Mouse (Mus musculus) neural tube, embryonic 15.5 days (tissue): ENCODE results near the gene Pimreg. TPM values are rescaled to one million over a fixed set of nuclear protein-coding genes. Genes with fewer than 3 reads are reported as not detected.

Experiments
- ATAC-seq: fragments of 200-750 bp; cut with Nextera tagmentation; 2 replicates; pipeline ENCODE4 v1.8.0; 2017; ENCODE audit warnings: mild to moderate bottlenecking, moderate TSS enrichment, moderate library complexity; ENCODE audit not compliant: low FRiP score
- H3K27ac ChIP-seq: fragments of 300-500 bp; sonication (generic); replicated peaks from 2 replicates; pipeline ENCODE4 v1.5.1; 2015; ENCODE audit warnings: mild to moderate bottlenecking, inconsistent platforms
- H3K27me3 ChIP-seq: fragments of 300-500 bp; sonication (generic); replicated peaks from 2 replicates; pipeline ENCODE4 v1.6.1; 2015; ENCODE audit warnings: inconsistent platforms
- H3K36me3 ChIP-seq: fragments of 300-500 bp; sonication (generic); 2 replicates; pipeline ENCODE4 v1.6.1; 2015; ENCODE audit warnings: inconsistent platforms
- H3K4me1 ChIP-seq: fragments of 300-500 bp; sonication (generic); 2 replicates; pipeline ENCODE4 v1.6.1; 2015; ENCODE audit warnings: inconsistent platforms
- H3K4me2 ChIP-seq: fragments of 300-500 bp; sonication (generic); 2 replicates; pipeline ENCODE4 v1.6.1; 2015; ENCODE audit warnings: inconsistent platforms, mild to moderate bottlenecking, moderate library complexity
- H3K4me3 ChIP-seq: fragments of 300-500 bp; sonication (generic); replicated peaks from 2 replicates; pipeline ENCODE4 v1.5.1; 2015; ENCODE audit warnings: mild to moderate bottlenecking, inconsistent platforms
- H3K9ac ChIP-seq: fragments of 300-500 bp; sonication (generic); replicated peaks from 2 replicates; pipeline ENCODE4 v1.6.1; 2015; ENCODE audit warnings: mild to moderate bottlenecking, inconsistent platforms
- H3K9me3 ChIP-seq: fragments of 300-500 bp; sonication (generic); replicated peaks from 2 replicates; pipeline ENCODE4 v1.6.1; 2016; ENCODE audit warnings: inconsistent platforms
- WGBS: fragments of 180-500 bp; shearing (Covaris S2); methylation state at CpG from one replicate; pipeline ENCODE4 v1.1.7; 2015; ENCODE audit warnings: mixed read lengths; 5-methylcytosine and 5-hydroxymethylcytosine counted together
- polyA plus RNA-seq: library from polyadenylated mRNA; unstranded; fragments of >200 nt; fragmentation: Nextera tagmentation; extraction: Ambion mirVana; gene quantifications from 2 replicates; pipeline ENCODE4 v1.2.1, GENCODE M21; 2015

The Pimreg gene
- polyA plus RNA-seq, 1 experiment from 2014 or later: 19.1 TPM

DNA sequence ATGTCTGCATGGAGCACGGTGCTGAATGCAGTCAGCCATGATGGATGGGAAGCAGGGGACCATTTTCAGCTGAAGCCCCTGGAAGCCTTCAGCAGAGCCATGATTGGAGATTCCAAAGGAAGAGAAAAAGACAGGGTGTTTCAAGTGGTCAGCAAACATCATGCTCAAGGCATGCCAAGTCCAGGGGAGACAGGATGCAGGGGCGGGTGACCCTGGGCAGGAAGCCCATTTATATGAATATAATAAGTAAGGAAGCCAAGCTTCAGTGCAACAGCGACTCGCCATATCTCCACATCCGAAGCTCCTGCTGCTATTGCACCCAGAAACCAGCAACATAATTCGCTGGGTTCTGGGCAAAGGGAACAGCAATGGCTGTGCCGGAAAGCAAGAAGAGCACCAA, 52.6 kb downstream of the Pimreg start:
- H3K27me3 ChIP-seq: no peaks in the 10 kb centered on the region
- H3K9me3 ChIP-seq: no peaks in the 10 kb centered on the region
- H3K9ac ChIP-seq: no peak overlapping the region
- no peaks in the 10 kb centered on the region for H3K36me3 ChIP-seq
- peaks cover 36% of the 10 kb centered on the region for H3K4me1 ChIP-seq
- 71% methylated on average over 7 of the region's 7 CpGs for WGBS
- H3K4me2 ChIP-seq: no peak overlapping the region
- no peak overlapping the region for H3K4me3 ChIP-seq
- H3K27ac ChIP-seq: no peak overlapping the region
- no peak for ATAC-seq

DNA sequence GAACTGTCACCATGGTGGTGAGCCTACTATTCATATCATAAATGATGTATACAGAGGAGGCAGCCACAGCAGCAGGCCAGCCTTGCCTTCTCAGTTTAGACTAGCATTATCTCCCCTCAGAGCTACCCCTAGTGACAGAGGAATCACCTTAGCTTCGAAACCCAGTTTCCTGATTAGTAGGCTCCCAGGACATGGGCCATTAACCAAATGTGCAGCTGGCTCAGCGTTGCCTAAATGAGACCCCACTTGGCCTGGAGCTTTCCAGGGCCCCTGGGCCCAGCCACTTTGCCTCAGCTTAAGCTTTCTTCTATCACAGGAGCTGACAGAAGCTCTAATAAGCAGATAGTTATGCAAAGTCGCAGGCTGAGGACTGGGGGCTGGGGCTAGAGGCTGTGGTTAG, 54.2 kb downstream of the Pimreg start:
- H3K36me3 ChIP-seq: no peaks in the 10 kb centered on the region
- H3K9ac ChIP-seq: no peak overlapping the region
- H3K4me1 ChIP-seq: peaks cover 36% of the 10 kb centered on the region
- no peaks in the 10 kb centered on the region for H3K9me3 ChIP-seq
- H3K27ac ChIP-seq: no peak overlapping the region
- H3K4me2 ChIP-seq: no peak overlapping the region
- no peaks in the 10 kb centered on the region for H3K27me3 ChIP-seq
- H3K4me3 ChIP-seq: no peak overlapping the region
- 21% methylated on average over 3 of the region's 3 CpGs for WGBS
- no peak for ATAC-seq

Other genes starting within 250 kb of the Pimreg start
- gene Aipl1, start 4.5 kb upstream of the Pimreg start, polyA plus RNA-seq: 0.36 and 0.41 TPM in 2 replicates
- 4.5 and 5.3 TPM in 2 replicates for gene Pitpnm3, start 93.7 kb downstream of the Pimreg start, polyA plus RNA-seq
- gene Gm43951, start 164.8 kb downstream of the Pimreg start, polyA plus RNA-seq: 1.00 and 1.4 TPM in 2 replicates
- gene 4933427D14Rik, start 165.4 kb downstream of the Pimreg start, polyA plus RNA-seq: 15.7 and 16.4 TPM in 2 replicates
- gene Txndc17, start 165.5 kb downstream of the Pimreg start, polyA plus RNA-seq: 162 and 174 TPM in 2 replicates
- gene Med31, start 173.6 kb downstream of the Pimreg start, polyA plus RNA-seq: 49.5 and 55.3 TPM in 2 replicates
- gene Slc13a5, start 225.2 kb downstream of the Pimreg start, polyA plus RNA-seq: 1.8 TPM in 2 replicates